Mouse (Mus musculus): ENCODE measurements around the gene Ddb1. TPM values are rescaled to one million over a fixed set of nuclear protein-coding genes. Genes with fewer than 3 reads are reported as not detected.
A peak's percentile ranks its signal among the peaks of the same experiment; 100 is the strongest.

The Ddb1 gene
- total and polyA plus RNA-seq, 3 experiments: 71.1 to 153 (median 133) TPM

GRCm38 (mm10) chr19:10658406-10658805 is 53.3 kb downstream of the Ddb1 start:
- H3K27me3 ChIP-seq (ENCODE audit: control insufficient read depth, insufficient read depth, low read length): no peaks in the 10 kb centered on the region
- 60% methylated on average over 2 of the region's 2 CpGs for whole genome bisulfite sequencing
- no peak for TF ChIP-seq POLR2A (IDR thresholded peaks at IDR 0.05; ENCODE audit: insufficient read depth, low read depth, low read length)
- TF ChIP-seq EP300 (IDR thresholded peaks at IDR 0.05; ENCODE audit: insufficient read depth, low read depth, low read length): no peak
- TF ChIP-seq CTCF (IDR thresholded peaks at IDR 0.05): no peak

GRCm38 (mm10) chr19:10661373-10661772 is 56.2 kb downstream of the Ddb1 start:
- H3K27ac ChIP-seq: no peak overlapping the region
- intact Hi-C loops (cut with DNase I): no loop called here
- no peak overlapping the region for H3K4me3 ChIP-seq
- no peaks in the 10 kb centered on the region for H3K79me2 ChIP-seq (replicated peaks; ENCODE audit: control insufficient read depth, insufficient read depth, low read length)
- WGBS: 43% methylated on average over 5 of the region's 5 CpGs
- no peak overlapping the region for H3K9ac ChIP-seq (ENCODE audit: low read depth, low read length)
- H3K4me1 ChIP-seq (ENCODE audit: control insufficient read depth, insufficient read depth, low read length): no peaks in the 10 kb centered on the region
- DNase-seq: no peak
- H3K27me3 ChIP-seq (ENCODE audit: control insufficient read depth, insufficient read depth, low read length): no peaks in the 10 kb centered on the region
- no peaks in the 10 kb centered on the region for H3K36me3 ChIP-seq (ENCODE audit: control insufficient read depth, insufficient read depth, low read length)
- TF ChIP-seq POLR2A (IDR thresholded peaks at IDR 0.05; ENCODE audit: insufficient read depth, low read depth, low read length): no peak
- TF ChIP-seq EP300 (IDR thresholded peaks at IDR 0.05; ENCODE audit: insufficient read depth, low read depth, low read length): no peak
- TF ChIP-seq CTCF (IDR thresholded peaks at IDR 0.05): no peak

More at GRCm38 (mm10) chr19:10658406-10658805, 53.3 kb downstream of the Ddb1 start:
- Histone ChIP-seq H3K9ac (ENCODE audit: low read depth, low read length) (no peak overlapping the region), H3K79me2 (replicated peaks; ENCODE audit: control insufficient read depth, insufficient read depth, low read length) (no peaks in the 10 kb centered on the region), H3K27ac (no peak overlapping the region), H3K36me3 (ENCODE audit: control insufficient read depth, insufficient read depth, low read length) (no peaks in the 10 kb centered on the region), H3K4me1 (ENCODE audit: control insufficient read depth, insufficient read depth, low read length) (no peaks in the 10 kb centered on the region), H3K4me3 (no peak overlapping the region)
- DNase-seq: no peak
- intact Hi-C loops (cut with DNase I): no loop called here

- Histone ChIP-seq H3K4me3 (no peak overlapping the region), H3K4me1 (ENCODE audit: control insufficient read depth, insufficient read depth, low read length) (no peaks in the 10 kb centered on the region), H3K36me3 (ENCODE audit: control insufficient read depth, insufficient read depth, low read length) (no peaks in the 10 kb centered on the region), H3K9ac (ENCODE audit: low read depth, low read length) (no peak overlapping the region), H3K79me2 (replicated peaks; ENCODE audit: control insufficient read depth, insufficient read depth, low read length) (no peaks in the 10 kb centered on the region), H3K27ac (no peak overlapping the region), H3K27me3 (ENCODE audit: control insufficient read depth, insufficient read depth, low read length) (no peaks in the 10 kb centered on the region)
- WGBS: 74% methylated on average over 2 of the region's 2 CpGs
- intact Hi-C loops (cut with DNase I): no loop called here
- no peak for TF ChIP-seq CTCF (IDR thresholded peaks at IDR 0.05)
- no peak for TF ChIP-seq POLR2A (IDR thresholded peaks at IDR 0.05; ENCODE audit: insufficient read depth, low read depth, low read length)
- TF ChIP-seq EP300 (IDR thresholded peaks at IDR 0.05; ENCODE audit: insufficient read depth, low read depth, low read length): no peak
- DNase-seq: no peak
Observed at GRCm38 (mm10) chr19:10661919-10662318, 56.8 kb downstream of the Ddb1 start.

GRCm38 (mm10) chr19:10662665-10663064 is 57.5 kb downstream of the Ddb1 start:
- no peak overlapping the region for H3K9ac ChIP-seq (ENCODE audit: low read depth, low read length)
- no peaks in the 10 kb centered on the region for H3K36me3 ChIP-seq (ENCODE audit: control insufficient read depth, insufficient read depth, low read length)
- intact Hi-C loops (cut with DNase I): no loop called here
- TF ChIP-seq EP300 (IDR thresholded peaks at IDR 0.05; ENCODE audit: insufficient read depth, low read depth, low read length): no peak
- no peak for TF ChIP-seq CTCF (IDR thresholded peaks at IDR 0.05)
- no peak for TF ChIP-seq POLR2A (IDR thresholded peaks at IDR 0.05; ENCODE audit: insufficient read depth, low read depth, low read length)
- H3K79me2 ChIP-seq (replicated peaks; ENCODE audit: control insufficient read depth, insufficient read depth, low read length): no peaks in the 10 kb centered on the region
- no peak overlapping the region for H3K4me3 ChIP-seq
- no peaks in the 10 kb centered on the region for H3K27me3 ChIP-seq (ENCODE audit: control insufficient read depth, insufficient read depth, low read length)
- no peak for DNase-seq
- 31% methylated on average over 3 of the region's 3 CpGs for WGBS
- H3K27ac ChIP-seq: no peak overlapping the region
- H3K4me1 ChIP-seq (ENCODE audit: control insufficient read depth, insufficient read depth, low read length): no peaks in the 10 kb centered on the region

GRCm38 (mm10) chr19:10665093-10665492 is 60.0 kb downstream of the Ddb1 start:
- intact Hi-C loops (cut with DNase I): loop anchor here (1.0 to 5.0 kb wide), 3 partner anchors 44 to 312 kb away; no protein-coding TSS in a partner anchor
- H3K27me3 ChIP-seq (ENCODE audit: control insufficient read depth, insufficient read depth, low read length): no peaks in the 10 kb centered on the region
- TF ChIP-seq EP300 (IDR thresholded peaks at IDR 0.05; ENCODE audit: insufficient read depth, low read depth, low read length): no peak
- no peak for TF ChIP-seq POLR2A (IDR thresholded peaks at IDR 0.05; ENCODE audit: insufficient read depth, low read depth, low read length)
- no peak for TF ChIP-seq CTCF (IDR thresholded peaks at IDR 0.05)
- no peak overlapping the region for H3K27ac ChIP-seq
- no peaks in the 10 kb centered on the region for H3K36me3 ChIP-seq (ENCODE audit: control insufficient read depth, insufficient read depth, low read length)
- WGBS: 63% methylated on average over 3 of the region's 3 CpGs
- H3K4me3 ChIP-seq: no peak overlapping the region
- H3K4me1 ChIP-seq (ENCODE audit: control insufficient read depth, insufficient read depth, low read length): no peaks in the 10 kb centered on the region
- H3K79me2 ChIP-seq (replicated peaks; ENCODE audit: control insufficient read depth, insufficient read depth, low read length): no peaks in the 10 kb centered on the region
- DNase-seq: no peak
- no peak overlapping the region for H3K9ac ChIP-seq (ENCODE audit: low read depth, low read length)

- 0 out of 2 replicates have a peak, but pooled peaks have one; percentile 50 for TF ChIP-seq EP300 (IDR thresholded peaks at IDR 0.05; ENCODE audit: insufficient read depth, low read depth, low read length)
- no peak for TF ChIP-seq POLR2A (IDR thresholded peaks at IDR 0.05; ENCODE audit: insufficient read depth, low read depth, low read length)
- peak; percentile 95 for TF ChIP-seq CTCF (IDR thresholded peaks at IDR 0.05)
- intact Hi-C loops (cut with DNase I): loop anchor here (1.0 to 5.0 kb wide), 3 partner anchors 44 to 312 kb away; no protein-coding TSS in a partner anchor
- peak; percentile 49 to 79 for DNase-seq
Observed at GRCm38 (mm10) chr19:10665499-10665898, 60.4 kb downstream of the Ddb1 start.

More at GRCm38 (mm10) chr19:10665499-10665898, 60.4 kb downstream of the Ddb1 start:
- H3K4me1 ChIP-seq (ENCODE audit: control insufficient read depth, insufficient read depth, low read length): no peaks in the 10 kb centered on the region
- no peak overlapping the region for H3K9ac ChIP-seq (ENCODE audit: low read depth, low read length)
- no peaks in the 10 kb centered on the region for H3K36me3 ChIP-seq (ENCODE audit: control insufficient read depth, insufficient read depth, low read length)
- no peak overlapping the region for H3K27ac ChIP-seq
- WGBS: 4% methylated on average over 2 of the region's 2 CpGs
- no peaks in the 10 kb centered on the region for H3K79me2 ChIP-seq (replicated peaks; ENCODE audit: control insufficient read depth, insufficient read depth, low read length)
- no peaks in the 10 kb centered on the region for H3K27me3 ChIP-seq (ENCODE audit: control insufficient read depth, insufficient read depth, low read length)
- no peak overlapping the region for H3K4me3 ChIP-seq
